Mouse (Mus musculus) megakaryocyte, embryonic 14.5 days (primary cell): Measurements from ENCODE around the gene Zfp820. TPM values are rescaled to one million over a fixed set of nuclear protein-coding genes. Genes with fewer than 3 reads are reported as not detected.
"Not testable (repeated sequence)": the region's sequence is repeated elsewhere in the genome, so short reads cannot be mapped to it uniquely, and the experiment has no call there.

Experiments
- H3K27me3 ChIP-seq: replicated peaks from 2 replicates; pipeline ENCODE3; 2012; ENCODE audit warnings: inconsistent platforms
- H3K36me3 ChIP-seq: replicated peaks from 2 replicates; pipeline ENCODE3; 2012; ENCODE audit warnings: low read length, inconsistent platforms, mixed read lengths
- H3K4me1 ChIP-seq: 2 replicates; pipeline ENCODE4 v1.6.1; 2012; ENCODE audit warnings: inconsistent platforms
- H3K4me3 ChIP-seq: replicated peaks from 2 replicates; pipeline ENCODE3; 2012; ENCODE audit warnings: moderate library complexity, mild to moderate bottlenecking, inconsistent platforms
- H3K9me3 ChIP-seq: 2 replicates; pipeline ENCODE4 v1.6.1; 2012; ENCODE audit warnings: inconsistent platforms
- FLI1 ChIP-seq: IDR thresholded peaks from 2 replicates; pipeline ENCODE4 v1.6.1; 2012; ENCODE audit warnings: low read length, inconsistent platforms, mixed read lengths
- GATA1 ChIP-seq: IDR thresholded peaks from 3 replicates; pipeline ENCODE4 v1.6.1; 2012; ENCODE audit warnings: mixed read lengths, low read length, inconsistent platforms, borderline replicate concordance
- polyA plus RNA-seq: library from polyadenylated mRNA; stranded (reverse); fragments of >175 nt; gene quantifications from 2 replicates; pipeline ENCODE4 v1.2.3, GENCODE M21; 2012; ENCODE audit warnings: low replicate concordance; ENCODE audit not compliant: insufficient read depth

Zfp820 gene
- polyA plus RNA-seq: 0.29 TPM in 1 of 2 replicates, not detected in the other

DNA sequence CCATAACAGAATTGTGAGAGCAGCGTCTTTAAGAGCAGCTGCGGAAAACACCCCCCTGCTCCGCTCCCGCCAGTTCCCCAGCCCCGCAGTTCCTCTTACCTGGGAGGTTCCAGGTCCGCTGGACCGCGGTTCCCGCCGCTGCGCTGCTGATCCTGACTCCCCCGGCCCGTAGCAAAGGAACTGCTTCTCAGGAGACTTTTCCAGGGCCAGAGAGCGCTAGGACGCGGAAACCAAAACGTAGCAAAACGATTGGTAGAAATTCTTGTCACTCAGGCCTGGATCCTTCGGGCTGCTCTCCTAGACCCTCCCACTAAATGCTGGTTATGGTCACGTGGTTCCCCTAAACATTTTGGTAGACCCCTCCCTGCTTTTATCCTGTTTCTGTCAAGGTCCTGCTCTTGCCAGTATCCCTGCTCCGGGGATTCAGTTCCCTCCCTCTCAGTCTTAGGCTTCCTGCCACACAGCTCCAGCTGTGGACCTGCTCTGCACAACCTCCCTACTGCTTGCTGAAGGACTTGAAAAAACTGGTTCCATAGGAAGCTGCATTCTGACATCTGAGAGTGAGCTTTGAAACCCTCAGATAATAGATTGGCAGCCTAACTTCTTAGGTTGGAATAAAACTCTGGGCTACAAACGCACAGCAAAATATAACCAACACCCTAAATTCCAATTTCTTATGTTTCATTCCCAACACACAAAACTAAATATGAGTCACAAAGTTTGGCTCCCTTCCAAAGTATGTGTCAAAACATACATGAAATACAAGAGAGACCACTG, at the start of gene Zfp820:
Gene Zfp820 (minus strand): TSS at position 228 of the 777 bp plus-strand sequence.
- no peak for TF ChIP-seq GATA1
- no peak for TF ChIP-seq FLI1
- H3K9me3 ChIP-seq: no peaks in the 10 kb centered on the region
- H3K4me3 ChIP-seq: peak within 1 kb of the TSS; percentile 91

DNA sequence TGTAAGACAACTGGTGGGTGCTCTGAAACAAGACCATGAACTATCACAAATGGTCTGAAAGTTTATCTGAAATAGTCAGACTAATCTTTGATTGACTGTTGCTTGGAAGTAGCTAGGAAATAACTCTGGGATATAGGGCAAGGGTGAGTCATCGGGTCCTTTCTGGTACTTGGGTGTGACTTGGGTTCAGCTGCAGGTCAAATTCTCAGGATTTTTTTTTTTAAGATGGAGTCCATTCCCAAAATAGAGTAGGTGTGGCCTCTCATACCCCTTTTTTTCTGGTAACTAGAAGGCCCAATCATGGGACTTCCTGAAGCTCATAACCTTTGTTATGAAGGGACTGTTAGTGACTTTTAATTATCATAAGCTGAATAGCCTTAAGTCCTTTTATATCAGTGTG, 25.7 kb upstream of the Zfp820 start:
- TF ChIP-seq FLI1 (no peak), GATA1 (no peak)
- Histone ChIP-seq H3K9me3 (peaks cover 5% of the 10 kb centered on the region; the same call in 1 of the 2 replicates), H3K4me1 (no peaks in the 10 kb centered on the region), H3K4me3 (no peak overlapping the region), H3K27me3 (no peaks in the 10 kb centered on the region), H3K36me3 (no peaks in the 10 kb centered on the region)

More for the DNA sequence above, at the start of gene Zfp820:
- Histone ChIP-seq H3K27me3 (no peaks in the 10 kb centered on the region), H3K4me1 (peaks cover 6% of the 10 kb centered on the region), H3K36me3 (no peaks in the 10 kb centered on the region)

DNA sequence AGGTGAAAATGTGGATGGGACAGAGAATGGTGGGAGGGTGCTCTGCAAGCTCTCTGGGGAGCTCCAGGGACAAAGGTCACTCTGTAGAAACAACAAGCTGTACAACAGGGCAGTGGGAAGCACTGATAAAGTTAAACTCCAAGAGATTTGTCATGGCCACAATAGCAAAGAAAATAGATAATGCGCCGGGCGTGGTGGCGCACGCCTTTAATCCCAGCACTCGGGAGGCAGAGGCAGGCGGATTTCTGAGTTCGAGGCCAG, 680 bp upstream of the Zfp820 start:
- H3K27me3 ChIP-seq, H3K4me3 ChIP-seq, H3K4me1 ChIP-seq, H3K36me3 ChIP-seq, H3K9me3 ChIP-seq: not testable (repeated sequence)

DNA sequence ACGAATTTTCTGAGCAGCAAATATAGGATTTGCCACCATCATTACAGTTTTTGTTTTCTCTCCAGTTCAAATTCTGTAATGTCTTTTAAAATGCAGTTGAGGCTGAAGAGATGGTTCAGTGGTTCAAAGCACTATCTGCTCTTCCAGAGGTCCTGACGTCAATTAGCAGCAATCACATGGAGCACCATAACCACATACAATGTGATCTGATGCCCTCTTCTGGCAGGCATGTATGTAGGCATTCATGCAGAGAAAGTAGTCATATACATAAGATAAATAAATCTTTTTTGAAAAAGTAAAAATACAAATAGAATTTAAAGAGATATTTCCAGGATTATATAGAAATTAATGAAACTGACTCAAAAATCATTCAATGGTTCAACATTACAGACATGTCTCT, 7.1 kb downstream of the Zfp820 start:
- 0 out of 2 replicates have a peak, but pooled peaks cover 4% of the 10 kb centered on the region for H3K4me1 ChIP-seq
- H3K36me3 ChIP-seq: peaks cover 29% of the 10 kb centered on the region
- H3K27me3 ChIP-seq: no peaks in the 10 kb centered on the region
- TF ChIP-seq GATA1 (no peak), FLI1 (no peak)
- no peaks in the 10 kb centered on the region for H3K9me3 ChIP-seq
- H3K4me3 ChIP-seq: no peak overlapping the region

DNA sequence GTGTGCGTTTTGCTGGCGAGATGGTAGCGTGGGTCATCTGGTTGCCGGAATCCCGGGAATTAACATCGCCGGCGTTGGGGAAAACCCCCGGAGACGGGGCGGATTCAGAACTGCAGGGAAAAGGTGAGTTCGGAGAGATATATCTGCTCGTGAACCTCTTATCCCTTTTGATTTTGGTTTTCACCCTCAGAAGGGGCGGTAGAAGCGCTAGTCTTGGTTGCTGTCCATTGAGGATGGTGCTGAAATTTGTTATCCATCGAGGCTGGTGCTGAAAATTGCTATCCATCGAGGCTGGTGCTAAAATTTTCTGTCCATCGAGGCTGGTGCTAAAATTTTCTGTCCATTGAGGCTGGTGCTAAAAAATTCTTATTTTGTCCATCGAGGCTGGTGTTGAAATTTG, 44.2 kb downstream of the Zfp820 start:
- H3K4me1 ChIP-seq, H3K27me3 ChIP-seq, H3K4me3 ChIP-seq, H3K36me3 ChIP-seq, H3K9me3 ChIP-seq: not testable (repeated sequence)

DNA sequence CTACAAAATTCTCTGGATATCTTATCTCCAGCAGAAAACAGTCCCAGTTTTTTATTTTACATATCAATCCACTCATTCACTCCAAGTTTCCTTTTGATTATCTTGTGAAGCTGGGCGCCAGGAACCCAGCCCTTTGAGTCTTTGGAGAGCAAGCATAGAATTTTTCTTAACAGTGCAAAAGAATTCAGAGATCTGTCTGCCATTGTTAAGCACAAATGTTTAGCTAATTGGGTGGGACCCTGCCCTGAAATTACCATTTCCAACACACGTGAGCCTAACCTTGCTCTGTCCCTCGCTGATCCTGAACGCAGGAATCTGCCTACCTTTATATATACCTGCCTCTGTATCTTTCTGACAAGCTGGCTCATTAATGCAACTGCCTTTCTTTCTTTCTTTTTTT, 53.3 kb downstream of the Zfp820 start:
- Histone ChIP-seq H3K9me3 (peaks cover 2% of the 10 kb centered on the region; the same call in 1 of the 2 replicates), H3K4me3 (no peak overlapping the region), H3K4me1 (no peaks in the 10 kb centered on the region), H3K27me3 (no peaks in the 10 kb centered on the region), H3K36me3 (no peaks in the 10 kb centered on the region)
- no peak for TF ChIP-seq GATA1
- no peak for TF ChIP-seq FLI1

DNA sequence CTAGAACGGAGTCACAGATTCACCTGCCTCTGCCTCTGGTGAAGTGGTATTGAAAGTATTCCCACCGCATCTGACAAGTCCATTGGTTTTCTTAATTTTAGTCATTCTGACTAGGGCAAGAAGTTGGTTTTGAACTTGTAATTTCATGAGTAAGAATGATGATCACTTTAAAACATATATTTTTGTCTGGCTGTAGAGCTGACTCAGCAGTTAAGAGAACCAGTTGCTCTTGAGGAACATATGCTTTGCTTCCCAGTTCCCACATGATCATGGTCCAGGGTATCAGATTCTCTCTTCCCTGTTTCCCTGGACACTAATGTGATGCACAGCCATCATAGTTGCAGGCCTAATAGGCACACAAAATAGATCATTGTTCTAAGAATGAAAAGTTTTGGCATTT, 75.2 kb downstream of the Zfp820 start:
- TF ChIP-seq GATA1: no peak
- TF ChIP-seq FLI1: no peak

More for the DNA sequence above, 75.2 kb downstream of the Zfp820 start:
- H3K36me3 ChIP-seq: no peaks in the 10 kb centered on the region
- H3K27me3 ChIP-seq: no peaks in the 10 kb centered on the region
- no peak overlapping the region for H3K4me3 ChIP-seq
- peaks cover 9% of the 10 kb centered on the region for H3K4me1 ChIP-seq
- H3K9me3 ChIP-seq: peaks cover 11% of the 10 kb centered on the region

Other genes starting within 250 kb of the Zfp820 start
- gene Zfp983, start 195.1 kb downstream of the Zfp820 start, polyA plus RNA-seq: 0.17 TPM in 1 of 2 replicates, not detected in the other
- not detected in 2 replicates for gene Gm10226, start 153.9 kb downstream of the Zfp820 start, polyA plus RNA-seq
- 0.04 TPM in 1 of 2 replicates, not detected in the other for gene Zfp760, start 138.0 kb downstream of the Zfp820 start, polyA plus RNA-seq
- 0.72 TPM in 1 of 2 replicates, not detected in the other for gene Zfp229, start 115.0 kb downstream of the Zfp820 start, polyA plus RNA-seq
- gene Zfp995, start 64.2 kb upstream of the Zfp820 start, polyA plus RNA-seq: not detected in 2 replicates
- 0.26 TPM in 1 of 2 replicates, not detected in the other for gene Zfp942, start 116.7 kb upstream of the Zfp820 start, polyA plus RNA-seq
- gene Zfp943, start 116.8 kb upstream of the Zfp820 start, polyA plus RNA-seq: 0.07 TPM in 1 of 2 replicates, not detected in the other